Mouse (Mus musculus): Measurements from ENCODE around the gene Arf5.

Gene Arf5

DNA sequence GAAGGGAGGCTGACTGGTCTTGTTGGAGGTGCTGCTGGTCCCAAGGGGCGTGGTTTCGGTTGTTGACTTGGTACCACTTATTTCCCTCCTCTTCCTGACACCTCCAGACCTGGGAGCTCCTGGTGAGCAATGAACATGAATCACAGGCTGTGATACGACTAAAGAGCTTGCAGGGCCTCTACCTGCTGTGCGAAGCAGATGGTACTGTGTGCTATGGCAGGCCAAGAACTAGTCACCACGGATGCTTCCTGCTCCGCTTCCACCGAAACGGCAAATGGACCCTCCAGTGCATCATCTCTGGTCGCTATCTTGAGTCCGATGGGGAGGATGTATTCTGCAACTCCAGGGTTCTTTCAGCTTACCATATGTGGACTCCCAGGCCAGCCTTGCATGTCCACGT lies 6.5 kb downstream of the Arf5 start:
- DNase-seq = no peak

DNA sequence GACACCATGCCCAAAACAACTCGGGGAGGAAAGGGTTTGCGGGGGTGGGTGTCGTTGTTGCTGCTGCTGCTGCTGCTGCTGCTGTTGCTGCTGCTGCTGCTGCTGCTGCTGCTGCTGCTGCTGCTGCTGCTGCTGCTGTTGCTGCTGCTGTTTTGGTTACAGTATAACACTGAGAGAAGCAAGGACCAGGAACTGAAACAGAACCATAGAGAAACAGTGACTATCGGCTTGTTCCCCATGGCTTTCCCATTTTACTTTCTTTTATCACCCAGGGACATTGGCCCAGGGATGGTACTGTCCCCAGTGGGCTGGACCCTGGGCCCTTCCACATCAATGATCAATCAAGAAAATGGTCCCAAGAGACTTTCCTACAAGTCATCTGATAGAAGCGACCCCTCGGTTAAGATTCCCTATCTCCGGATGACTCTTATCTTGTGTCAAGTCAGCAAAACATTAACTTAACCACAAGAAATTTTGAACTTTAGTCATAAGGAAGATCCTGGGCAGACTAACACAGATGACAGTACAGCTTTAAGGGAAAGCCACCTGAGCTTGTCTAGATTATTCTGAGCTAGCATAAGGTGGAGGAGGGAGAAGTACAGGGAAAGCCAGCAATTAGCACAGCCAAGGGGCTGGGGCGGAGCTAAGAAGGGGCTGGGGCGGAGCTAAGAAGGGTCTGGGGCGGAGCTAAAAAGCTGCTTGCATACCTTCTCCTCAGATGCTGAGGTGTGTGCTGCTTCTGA lies 7.6 kb downstream of the Arf5 start:
- DNase-seq = no peak

DNA sequence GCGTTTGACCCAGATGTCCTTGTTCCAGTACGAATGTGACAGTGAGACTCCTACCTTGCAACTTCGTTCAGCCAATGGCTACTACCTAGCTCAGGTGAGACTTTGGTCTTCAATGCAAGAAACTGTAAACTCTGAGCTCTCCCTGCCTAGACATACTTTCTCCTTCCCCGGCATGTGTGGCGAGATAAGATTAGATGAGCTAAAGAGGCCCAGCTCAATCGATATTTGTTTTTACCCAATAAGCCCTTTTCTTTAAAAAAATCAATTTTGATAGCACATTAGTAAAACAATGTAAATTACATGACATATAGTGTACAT lies 8.1 kb downstream of the Arf5 start:
- no peak for DNase-seq

DNA sequence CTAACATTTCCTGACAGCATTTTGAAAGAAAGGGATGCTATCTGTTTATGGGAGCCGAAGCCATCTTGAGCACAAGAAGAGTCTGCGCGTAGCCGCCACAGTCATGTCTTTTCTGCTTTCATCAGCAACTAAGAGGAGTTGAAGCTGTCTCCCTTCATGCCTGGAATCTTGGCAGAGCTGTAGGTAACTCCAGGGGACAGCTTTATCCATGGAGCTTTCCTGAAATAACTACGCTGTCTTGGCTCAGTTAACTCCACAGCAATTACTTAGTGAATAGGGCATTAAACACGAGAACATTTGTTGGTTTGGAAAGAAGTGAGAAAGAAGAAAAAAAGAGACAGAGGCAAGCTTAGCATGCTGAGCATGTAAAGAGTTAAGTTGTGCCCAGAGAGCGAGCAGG lies 24.6 kb downstream of the Arf5 start:
- DNase-seq = no peak

DNA sequence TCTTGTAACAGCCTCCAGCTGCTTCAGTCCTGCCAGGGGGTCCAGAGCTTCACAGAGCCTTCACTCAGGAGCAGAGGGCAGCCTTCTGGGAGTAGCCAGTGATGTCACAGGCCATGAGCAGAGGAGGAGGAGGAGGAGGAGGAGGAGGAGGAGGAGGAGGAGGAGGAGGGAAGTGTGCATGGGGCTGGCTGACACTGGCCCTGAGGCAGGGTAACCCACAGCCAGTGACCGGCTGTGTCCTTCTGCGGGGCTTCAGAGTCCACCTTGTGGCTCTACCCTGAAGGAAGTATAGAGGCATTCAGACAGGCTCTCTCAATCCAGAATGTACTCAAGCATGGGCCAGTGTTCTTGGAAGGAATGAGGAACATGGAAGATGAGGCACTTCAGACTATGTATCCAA lies 25.9 kb downstream of the Arf5 start, which contains the start of gene Pax4:
Pax4 (minus strand) TSS at position 101 of the 400 bp plus-strand sequence.
- no peak for DNase-seq

DNA sequence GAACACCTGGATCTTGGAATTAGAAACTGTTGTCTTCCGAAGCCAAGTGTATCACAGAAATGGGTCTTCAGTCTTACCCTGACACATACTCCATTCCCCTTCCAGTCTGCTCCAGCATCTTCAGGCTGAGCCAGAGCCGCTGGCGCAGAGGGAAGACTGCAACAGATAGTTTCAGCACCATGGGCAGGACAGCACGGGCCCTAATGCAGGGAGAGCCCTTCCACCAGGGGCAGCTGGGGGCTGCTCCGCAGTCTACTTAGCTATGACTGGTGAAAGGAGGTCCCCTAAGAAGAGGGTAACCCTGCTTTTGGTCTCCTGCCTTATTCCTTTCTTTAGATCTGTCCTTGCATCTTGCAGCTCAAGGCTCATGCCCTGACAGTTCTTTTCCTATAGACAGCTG lies 27.1 kb downstream of the Arf5 start:
- no peak for DNase-seq

DNA sequence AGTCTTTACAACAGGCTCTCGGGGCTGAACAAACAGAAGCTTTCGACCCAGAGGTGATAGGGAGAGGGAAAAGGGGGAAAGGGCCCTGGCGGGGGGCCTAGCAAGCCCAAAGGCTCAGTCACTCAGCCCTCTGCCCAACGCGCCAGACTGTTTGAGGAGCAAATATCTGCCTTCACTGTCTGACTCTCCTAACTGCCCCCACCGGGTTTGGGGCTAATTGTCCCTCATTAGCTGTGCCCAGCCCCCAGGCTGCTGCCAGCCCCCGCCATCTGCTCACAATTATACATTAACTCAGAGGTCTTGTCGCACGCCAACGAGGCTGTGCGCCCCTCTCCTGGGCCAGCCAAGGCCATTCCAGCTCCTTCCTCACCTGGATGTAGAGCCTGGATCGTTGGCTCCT lies 27.6 kb downstream of the Arf5 start:
- DNase-seq = no peak

DNA sequence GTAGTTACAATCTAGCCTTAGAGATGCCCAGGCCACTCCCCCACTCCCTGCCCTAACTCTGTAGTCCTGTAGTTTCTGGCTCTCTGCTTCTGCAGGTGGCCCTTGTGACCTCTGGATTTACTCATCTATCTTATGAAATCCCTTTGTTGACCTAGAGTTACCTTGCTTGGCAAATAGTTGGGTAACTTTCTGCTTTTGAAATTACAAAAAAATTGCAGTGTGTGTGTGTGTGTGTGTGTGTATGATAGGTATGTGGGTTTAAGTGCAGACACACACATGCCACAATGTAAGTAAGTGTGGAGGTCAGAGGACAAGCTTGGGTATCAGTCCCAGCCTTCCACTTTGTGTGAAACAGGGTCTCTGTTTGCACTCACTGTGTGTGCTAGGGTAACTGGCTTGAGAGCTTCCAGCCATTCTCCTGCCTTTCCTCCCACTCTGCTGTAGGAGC lies 35.9 kb downstream of the Arf5 start:
- DNase-seq = no peak

DNA sequence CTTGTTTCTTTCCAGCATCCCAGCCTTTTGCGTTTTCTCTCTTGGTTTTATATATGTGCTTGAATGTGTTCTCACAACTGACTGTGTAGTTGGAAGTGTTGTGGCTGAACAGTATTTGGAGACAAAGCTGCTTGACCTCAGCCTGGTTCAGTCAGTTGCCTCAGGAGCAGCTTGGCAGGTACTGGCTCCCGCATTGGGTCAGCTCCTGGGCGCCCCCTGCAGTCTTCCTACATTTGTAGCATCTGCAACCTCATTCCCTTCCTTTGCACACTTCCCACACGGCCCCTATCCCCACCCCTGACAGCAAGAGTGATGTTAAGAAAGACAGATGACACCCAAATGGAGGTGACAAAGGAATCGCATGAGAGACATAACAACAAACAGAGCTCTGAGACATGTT lies 37.2 kb downstream of the Arf5 start:
- DNase-seq = peak; percentile 30

DNA sequence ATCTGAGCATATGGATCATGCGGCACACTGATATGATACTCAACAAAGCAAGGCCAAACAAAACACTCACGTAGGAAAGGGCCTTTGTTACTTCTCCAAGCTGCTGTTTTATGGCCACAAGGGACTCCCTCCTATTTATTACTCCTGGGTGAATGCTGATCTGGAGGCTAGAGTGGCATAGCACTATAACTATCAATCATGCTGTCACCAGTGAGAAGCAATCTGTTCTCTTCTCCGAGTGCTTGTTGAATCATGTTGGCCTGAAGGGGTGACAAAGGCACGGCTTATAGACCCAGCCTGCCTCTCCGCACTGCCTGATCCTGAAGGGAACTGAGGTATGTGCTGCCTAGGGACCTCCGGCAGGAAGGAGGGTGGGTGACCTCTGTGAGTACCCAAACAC lies 41.3 kb downstream of the Arf5 start:
- no peak for DNase-seq

DNA sequence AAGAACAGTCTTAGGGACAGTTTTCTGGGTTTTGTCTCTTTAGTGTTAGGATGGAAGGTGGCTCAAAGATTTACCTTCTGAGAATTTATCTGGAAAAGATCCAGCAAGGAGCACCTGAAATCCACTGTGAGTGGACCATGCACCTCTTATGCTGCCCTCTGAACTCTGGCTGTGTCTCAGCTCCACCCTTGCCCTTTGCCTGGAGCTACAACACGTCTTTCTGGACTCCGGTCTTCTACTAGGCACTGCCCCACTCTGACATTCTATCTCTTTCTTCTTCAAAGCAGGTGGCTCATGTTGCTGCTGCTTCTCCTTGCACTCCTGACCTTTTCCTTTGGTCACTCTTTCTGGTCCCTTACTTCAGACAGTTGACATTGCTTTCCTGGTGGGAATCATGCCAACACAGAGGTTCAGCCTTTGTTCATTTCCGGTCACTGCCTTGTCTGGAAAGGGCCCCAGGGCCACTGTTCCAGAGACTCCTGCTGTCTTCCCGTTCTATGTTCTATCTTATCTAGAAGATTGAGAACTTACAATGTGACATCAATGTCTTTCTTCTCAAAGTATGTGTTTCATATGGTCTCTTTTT lies 46.8 kb downstream of the Arf5 start:
- no peak for DNase-seq

DNA sequence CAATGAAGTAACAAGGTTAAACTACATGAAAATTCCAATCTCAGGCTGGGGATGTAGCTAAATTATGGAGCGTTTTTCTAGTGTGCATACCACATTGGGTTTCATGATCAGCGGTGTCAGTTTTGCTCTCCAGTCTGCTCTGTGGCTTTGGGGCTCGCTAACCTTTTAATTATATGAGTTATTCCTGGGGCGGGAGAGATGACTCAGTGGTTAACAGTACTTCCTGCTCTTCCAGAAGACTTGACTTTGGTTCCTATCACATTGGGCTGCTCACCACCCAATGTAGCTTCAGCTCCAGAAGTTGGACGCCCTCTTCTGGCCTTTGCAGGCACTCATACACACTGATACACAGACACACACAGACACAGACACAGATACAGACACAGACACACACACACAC lies 47.3 kb downstream of the Arf5 start:
- DNase-seq = no peak

DNA sequence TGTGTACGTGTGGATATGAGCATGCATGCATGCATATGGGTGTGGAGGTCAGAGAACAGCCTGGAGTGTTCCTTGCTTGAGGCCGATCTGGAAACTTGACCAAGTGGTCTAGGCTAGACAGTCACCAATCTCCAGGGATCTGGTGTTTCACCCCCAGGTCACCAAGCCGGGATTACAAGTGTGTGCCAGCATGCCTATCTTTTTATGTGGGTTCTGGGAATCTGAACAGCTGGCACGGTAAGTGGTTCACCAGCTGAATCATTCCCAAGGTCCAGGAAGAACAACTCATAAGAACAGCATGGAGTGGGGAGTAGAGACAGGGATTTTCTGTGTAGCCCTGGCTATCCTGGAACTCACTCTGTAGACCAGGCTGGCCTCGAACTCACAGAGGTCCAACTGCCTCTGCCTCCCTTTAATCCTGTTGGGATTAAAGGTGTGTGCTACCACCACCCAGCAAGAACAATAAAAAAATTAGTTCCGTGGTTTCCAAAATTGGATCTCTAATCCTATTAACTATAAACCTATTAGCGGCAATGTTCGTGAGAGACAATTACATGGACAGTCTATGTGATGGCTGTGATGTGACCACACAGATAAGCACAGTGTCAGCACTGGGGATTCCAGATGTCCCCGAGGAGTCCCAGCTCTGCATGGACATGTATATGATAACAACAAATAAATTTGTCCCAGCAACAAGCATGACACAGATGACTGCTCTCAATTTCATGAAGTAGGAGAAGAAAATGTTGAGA lies 48.1 kb downstream of the Arf5 start:
- no peak for DNase-seq

DNA sequence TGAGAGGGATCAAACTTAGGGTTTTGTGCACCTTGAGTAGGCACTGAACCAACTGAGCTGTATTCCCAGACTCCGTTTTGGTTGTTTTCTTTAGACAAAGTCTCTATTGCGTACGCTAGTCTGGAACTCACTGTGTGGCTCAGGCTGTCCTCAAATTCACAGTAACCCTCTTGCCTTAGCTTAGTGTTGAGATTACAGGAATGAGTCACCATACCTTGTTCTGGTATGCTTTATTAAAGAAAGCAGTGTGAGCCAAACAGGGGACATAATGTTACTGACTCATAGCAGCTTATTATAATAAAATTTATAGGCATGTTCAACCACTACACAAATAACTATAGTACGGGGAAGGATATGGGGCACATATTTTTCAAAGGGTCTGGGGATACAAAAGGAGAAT lies 50.9 kb downstream of the Arf5 start:
- DNase-seq = no peak

DNA sequence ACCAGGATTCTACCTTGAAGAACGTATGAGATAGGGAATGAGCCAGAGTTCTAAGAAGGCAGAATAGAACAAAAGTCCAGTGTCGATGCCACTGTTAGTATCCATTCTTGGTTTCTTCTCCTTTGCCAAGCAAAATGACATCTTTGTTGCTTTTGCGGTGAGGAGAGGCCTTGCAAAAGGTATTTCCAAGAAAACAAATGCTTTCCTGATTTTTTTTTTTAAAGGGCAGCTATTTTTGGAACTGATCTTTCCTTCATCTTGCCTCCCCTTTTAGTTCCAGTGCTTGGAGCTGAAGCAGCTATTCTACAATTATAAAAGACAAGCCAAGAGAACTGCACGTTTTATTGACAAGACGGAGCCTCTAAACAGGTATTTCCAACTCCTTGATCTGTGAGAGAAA lies 51.5 kb downstream of the Arf5 start, which contains the start of gene Snd1:
Snd1 (plus strand) TSS at position 301 of the 400 bp plus-strand sequence.
- DNase-seq = no peak

Measured in layer of hippocampus, adult 9-11 months (tissue).